In genomic region chr12:80440957-80441356, GRCm38 (mm10) we compare ENCODE assay signal across 11 mouse cellular contexts. TPM values are rescaled to one million over a fixed set of nuclear protein-coding genes. Genes with fewer than 3 reads are reported as not detected.
DNase-seq lines count a peak whose midpoint lies in the region; ATAC-seq lines count a peak whose summit lies in the region.
"Had no signal": no experiment of that assay in that cellular context is flagged by ENCODE, and none has a peak within 500 bp of the region (broad histone marks: within the 10 kb centered on the region; RNA-seq: fewer than 3 reads in every experiment).

No protein-coding gene starts in this region.

- H3K4me3 ChIP-seq in heart, embryonic 12.5 days = no peak overlapping the region
- no peak overlapping the region for H3K4me3 ChIP-seq in midbrain, embryonic 11.5 days (ENCODE audit: low read depth, low read length)
- H3K4me3 ChIP-seq in midbrain, embryonic 16.5 days (ENCODE audit: low read depth, low read length) = no peak overlapping the region
- H3K4me3 ChIP-seq: forebrain, embryonic 13.5 days; midbrain, embryonic 13.5 days had no signal

- DNase-seq in heart, postnatal 4 days = peak; percentile 45
- peak; percentile 45 for DNase-seq in midbrain, embryonic 11.5 days (ENCODE audit: low spot score, missing footprints)
- peak; percentile 29 for DNase-seq in T-cell, adult 2 months (ENCODE audit: low spot score)
- DNase-seq in splenic B cell, adult 2 months (ENCODE audit: low read depth, low spot score) = peak; percentile 67
- no peak for DNase-seq in cerebellum, adult 9-10 months
- DNase-seq: cerebellum, adult 18-20 months had no signal

- no peak overlapping the region for H3K4me2 ChIP-seq in heart, embryonic 12.5 days
- no peak overlapping the region for H3K4me2 ChIP-seq in midbrain, embryonic 11.5 days
- no peak overlapping the region for H3K4me2 ChIP-seq in midbrain, embryonic 16.5 days (ENCODE audit: low read length)
- H3K4me2 ChIP-seq: forebrain, embryonic 13.5 days; midbrain, embryonic 13.5 days had no signal

- WGBS in heart, embryonic 12.5 days = 74% methylated on average over 2 of the region's 2 CpGs
- WGBS in midbrain, embryonic 11.5 days = 74% methylated on average over 2 of the region's 2 CpGs
- 73% methylated on average over 2 of the region's 2 CpGs for WGBS in midbrain, embryonic 16.5 days

- no peaks in the 10 kb centered on the region for H3K4me1 ChIP-seq in heart, embryonic 12.5 days (replicated peaks)
- peaks cover 4% of the 10 kb centered on the region; the same call in 1 of the 2 replicates for H3K4me1 ChIP-seq in midbrain, embryonic 11.5 days (ENCODE audit: control insufficient read depth, insufficient read depth, low read length)
- no peaks in the 10 kb centered on the region for H3K4me1 ChIP-seq in midbrain, embryonic 16.5 days (ENCODE audit: control insufficient read depth, insufficient read depth, low read length)
- H3K4me1 ChIP-seq: forebrain, embryonic 13.5 days had no signal

- no peak overlapping the region for H3K9ac ChIP-seq in heart, embryonic 12.5 days
- no peak overlapping the region for H3K9ac ChIP-seq in midbrain, embryonic 11.5 days (ENCODE audit: low read length)
- H3K9ac ChIP-seq in midbrain, embryonic 16.5 days (ENCODE audit: low read depth, low read length) = no peak overlapping the region
- H3K9ac ChIP-seq: forebrain, embryonic 13.5 days; midbrain, embryonic 13.5 days had no signal

- ATAC-seq in heart, embryonic 12.5 days (ENCODE audit: insufficient number of reproducible peaks, low FRiP score) = no peak
- no peak for ATAC-seq in midbrain, embryonic 11.5 days (ENCODE audit: low FRiP score)
- no peak for ATAC-seq in midbrain, embryonic 16.5 days
- no peak for ATAC-seq in monocyte, adult 5-6 weeks (replicated peaks; ENCODE audit: insufficient number of reproducible peaks, low FRiP score, low TSS enrichment, poor library complexity, severe bottlenecking)
- ATAC-seq: forebrain, embryonic 13.5 days; midbrain, embryonic 13.5 days had no signal

- H3K27me3 ChIP-seq in heart, embryonic 12.5 days (replicated peaks) = no peaks in the 10 kb centered on the region
- H3K27me3 ChIP-seq in midbrain, embryonic 11.5 days (ENCODE audit: control insufficient read depth, insufficient read depth, low read length) = no peaks in the 10 kb centered on the region
- no peaks in the 10 kb centered on the region for H3K27me3 ChIP-seq in midbrain, embryonic 16.5 days (ENCODE audit: control insufficient read depth, insufficient read depth, low read depth, low read length)
- H3K27me3 ChIP-seq in splenic B cell, adult 2 months (ENCODE audit: control insufficient read depth, insufficient read depth, low read length, poor library complexity, severe bottlenecking) = no peaks in the 10 kb centered on the region
- H3K27me3 ChIP-seq: forebrain, embryonic 13.5 days; midbrain, embryonic 13.5 days had no signal

- no peak overlapping the region for H3K27ac ChIP-seq in heart, embryonic 12.5 days (ENCODE audit: poor library complexity, severe bottlenecking)
- H3K27ac ChIP-seq in midbrain, embryonic 11.5 days (ENCODE audit: low read depth, low read length) = no peak overlapping the region
- H3K27ac ChIP-seq in midbrain, embryonic 16.5 days (ENCODE audit: low read length) = no peak overlapping the region
- H3K27ac ChIP-seq: forebrain, embryonic 13.5 days; midbrain, embryonic 13.5 days had no signal

- no peaks in the 10 kb centered on the region for H3K36me3 ChIP-seq in heart, embryonic 12.5 days
- no peaks in the 10 kb centered on the region for H3K36me3 ChIP-seq in midbrain, embryonic 11.5 days (ENCODE audit: control insufficient read depth, insufficient read depth, low read length)
- H3K36me3 ChIP-seq in midbrain, embryonic 16.5 days (ENCODE audit: control insufficient read depth, insufficient read depth, low read length) = no peaks in the 10 kb centered on the region
- H3K36me3 ChIP-seq in splenic B cell, adult 2 months (ENCODE audit: control insufficient read depth, insufficient read depth, low read length, poor library complexity, severe bottlenecking) = no peaks in the 10 kb centered on the region
- H3K36me3 ChIP-seq: midbrain, embryonic 13.5 days had no signal

- H3K9me3 ChIP-seq in heart, embryonic 12.5 days (replicated peaks) = no peaks in the 10 kb centered on the region
- no peaks in the 10 kb centered on the region for H3K9me3 ChIP-seq in midbrain, embryonic 11.5 days (ENCODE audit: control insufficient read depth, low read length)
- no peaks in the 10 kb centered on the region for H3K9me3 ChIP-seq in midbrain, embryonic 16.5 days (replicated peaks; ENCODE audit: control insufficient read depth, low read length, poor library complexity, severe bottlenecking)
- H3K9me3 ChIP-seq: forebrain, embryonic 13.5 days; midbrain, embryonic 13.5 days had no signal

RNA-seq across cellular contexts. Expression of gene Dcaf5, which starts 4.6 kb away (rescaled TPM):
- total RNA-seq in heart, postnatal 4 days (2021) = 10 to 100 TPM; 36.3 to 37.3 TPM
- 14.7 and 15.1 TPM in 2 replicates for polyA plus RNA-seq in heart, embryonic 12.5 days (2016; fragmentation: Nextera tagmentation; extraction: Ambion mirVana)
- 12.9 and 13.5 TPM in 2 replicates for polyA plus RNA-seq in midbrain, embryonic 11.5 days (2014; fragmentation: Nextera tagmentation; extraction: Ambion mirVana)
- polyA plus RNA-seq in midbrain, embryonic 16.5 days (2015; fragmentation: Nextera tagmentation; extraction: Ambion mirVana) = 25.0 and 27.2 TPM in 2 replicates
- total RNA-seq in monocyte, adult 5-6 weeks (2017) = 33.3 to 49.8 TPM (median 34.8 TPM) in 3 replicates

RNA-seq across cellular contexts. Expression of gene Exd2, which starts 21.9 kb away (rescaled TPM):
- total RNA-seq in heart, postnatal 4 days (2021) = 10 to 100 TPM; 10.0 to 10.9 TPM
- polyA plus RNA-seq in heart, embryonic 12.5 days (2016; fragmentation: Nextera tagmentation; extraction: Ambion mirVana) = 19.6 and 21.9 TPM in 2 replicates
- polyA plus RNA-seq in midbrain, embryonic 11.5 days (2014; fragmentation: Nextera tagmentation; extraction: Ambion mirVana) = 40.3 and 49.2 TPM in 2 replicates
- 66.4 and 66.9 TPM in 2 replicates for polyA plus RNA-seq in midbrain, embryonic 16.5 days (2015; fragmentation: Nextera tagmentation; extraction: Ambion mirVana)
- total RNA-seq in monocyte, adult 5-6 weeks (2017) = 29.2 to 48.5 TPM (median 31.7 TPM) in 3 replicates
